Mouse (Mus musculus) lung, embryonic 14.5 days (tissue): ENCODE results near the gene Alcam. TPM values are rescaled to one million over a fixed set of nuclear protein-coding genes. Genes with fewer than 3 reads are reported as not detected.
A peak's percentile ranks its signal among the peaks of the same experiment; 100 is the strongest.

Source experiments
- ATAC-seq: fragments of 200-750 bp; cut with Nextera tagmentation; 2 replicates; pipeline ENCODE4 v1.8.0; 2017; ENCODE audit warnings: mild to moderate bottlenecking, moderate TSS enrichment, moderate library complexity; ENCODE audit not compliant: insufficient read depth
- DNase-seq: peaks from one replicate; pipeline ENCODE4 v3.0.0-alpha.2; 2015
- H3K27ac ChIP-seq: fragments of 300-500 bp; sonication (generic); 2 replicates; pipeline ENCODE4 v1.5.1; 2014; ENCODE audit warnings: low read depth, mild to moderate bottlenecking, moderate library complexity
- H3K27me3 ChIP-seq: fragments of 300-500 bp; sonication (generic); 2 replicates; pipeline ENCODE4 v1.6.1; 2014; ENCODE audit warnings: low read length, control low read depth; ENCODE audit not compliant: insufficient read depth
- H3K36me3 ChIP-seq: fragments of 300-500 bp; sonication (generic); 2 replicates; pipeline ENCODE4 v1.6.1; 2014; ENCODE audit warnings: control low read depth; ENCODE audit not compliant: insufficient read depth
- H3K4me1 ChIP-seq: fragments of 300-500 bp; sonication (generic); 2 replicates; pipeline ENCODE4 v1.6.1; 2014; ENCODE audit warnings: antibody characterized with exemption, control low read depth; ENCODE audit not compliant: insufficient read depth
- H3K4me2 ChIP-seq: fragments of 300-500 bp; sonication (generic); 2 replicates; pipeline ENCODE4 v1.6.1; 2014; ENCODE audit warnings: mild to moderate bottlenecking
- H3K4me3 ChIP-seq: fragments of 300-500 bp; sonication (generic); 2 replicates; pipeline ENCODE4 v1.5.1; 2014; ENCODE audit warnings: low read depth, low read length
- H3K9ac ChIP-seq: fragments of 300-500 bp; sonication (generic); 2 replicates; pipeline ENCODE4 v1.6.1; 2014
- H3K9me3 ChIP-seq: fragments of 300-500 bp; sonication (generic); 2 replicates; pipeline ENCODE4 v1.6.1; 2016; ENCODE audit warnings: low read depth, low read length, control low read depth
- CTCF ChIP-seq: IDR thresholded peaks from 2 replicates; pipeline ENCODE4 v1.5.1; 2016; ENCODE audit warnings: antibody characterized with exemption, low read depth
- WGBS: fragments of 180-500 bp; shearing (Covaris S2); extraction: QIAGEN DNeasy Blood & Tissue Kit; methylation state at CpG from one replicate; pipeline ENCODE4 v1.1.7; 2014; 5-methylcytosine and 5-hydroxymethylcytosine counted together
- polyA plus RNA-seq: library from polyadenylated mRNA; unstranded; fragments of >200 nt; fragmentation: Nextera tagmentation; extraction: Ambion mirVana; gene quantifications from 2 replicates; pipeline ENCODE4 v1.2.1, GENCODE M21; 2014

Alcam gene
- polyA plus RNA-seq, 1 experiment from 2014 or later: 52.0 TPM

GRCm38 (mm10) chr16:52443055-52443454 is 10.8 kb downstream of the Alcam start:
- Histone ChIP-seq H3K27me3 (no peaks in the 10 kb centered on the region), H3K9me3 (no peaks in the 10 kb centered on the region), H3K4me3 (no peak overlapping the region), H3K4me2 (no peak overlapping the region), H3K36me3 (no peaks in the 10 kb centered on the region), H3K27ac (no peak overlapping the region), H3K4me1 (no peaks in the 10 kb centered on the region), H3K9ac (no peak overlapping the region)
- ATAC-seq (no peak), DNase-seq (no peak)
- TF ChIP-seq CTCF: no peak
- 74% methylated on average over 1 of the region's 1 CpGs for WGBS

- ATAC-seq: no peak
- TF ChIP-seq CTCF: no peak
- no peak overlapping the region for H3K9ac ChIP-seq
Observed at GRCm38 (mm10) chr16:52439600-52439999, 14.3 kb downstream of the Alcam start.

GRCm38 (mm10) chr16:52439007-52439406 is 14.9 kb downstream of the Alcam start:
- H3K27me3 ChIP-seq: no peaks in the 10 kb centered on the region
- no peak overlapping the region for H3K9ac ChIP-seq
- no peaks in the 10 kb centered on the region for H3K36me3 ChIP-seq
- no peak overlapping the region for H3K4me2 ChIP-seq
- H3K9me3 ChIP-seq: no peaks in the 10 kb centered on the region
- H3K27ac ChIP-seq: no peak overlapping the region
- no peak overlapping the region for H3K4me3 ChIP-seq
- DNase-seq (peak; percentile 16), ATAC-seq (no peak)
- TF ChIP-seq CTCF: no peak
- WGBS: 42% methylated on average over 6 of the region's 6 CpGs
- H3K4me1 ChIP-seq: no peaks in the 10 kb centered on the region

More at GRCm38 (mm10) chr16:52439600-52439999, 14.3 kb downstream of the Alcam start:
- Histone ChIP-seq H3K36me3 (no peaks in the 10 kb centered on the region), H3K27me3 (no peaks in the 10 kb centered on the region), H3K27ac (no peak overlapping the region), H3K4me3 (no peak overlapping the region), H3K4me1 (no peaks in the 10 kb centered on the region), H3K9me3 (no peaks in the 10 kb centered on the region), H3K4me2 (no peak overlapping the region)
- no peak for DNase-seq

GRCm38 (mm10) chr16:52438216-52438904 is 15.5 kb downstream of the Alcam start:
- Histone ChIP-seq H3K36me3 (no peaks in the 10 kb centered on the region), H3K4me1 (peaks cover 5% of the 10 kb centered on the region; the same call in 1 of the 2 replicates), H3K27ac (no peak overlapping the region), H3K9me3 (no peaks in the 10 kb centered on the region), H3K9ac (no peak overlapping the region), H3K27me3 (no peaks in the 10 kb centered on the region), H3K4me2 (no peak overlapping the region), H3K4me3 (no peak overlapping the region)
- WGBS: 14% methylated on average over 6 of the region's 6 CpGs
- TF ChIP-seq CTCF: no peak
- DNase-seq: peak; percentile 76
- peak; percentile 78 for ATAC-seq

- Histone ChIP-seq H3K27ac (no peak overlapping the region), H3K9ac (no peak overlapping the region; the same call in 1 of the 2 replicates), H3K4me1 (peaks cover 5% of the 10 kb centered on the region; the same call in 1 of the 2 replicates), H3K4me2 (no peak overlapping the region), H3K4me3 (no peak overlapping the region), H3K9me3 (no peaks in the 10 kb centered on the region), H3K27me3 (no peaks in the 10 kb centered on the region), H3K36me3 (no peaks in the 10 kb centered on the region)
- TF ChIP-seq CTCF: no peak
- 31% methylated on average over 11 of the region's 11 CpGs for WGBS
- ATAC-seq (peak; percentile 70), DNase-seq (peak; percentile 28)
Observed at GRCm38 (mm10) chr16:52433189-52433588, 20.7 kb downstream of the Alcam start.

- TF ChIP-seq CTCF: no peak
- no peaks in the 10 kb centered on the region for H3K9me3 ChIP-seq
- 70% methylated on average over 1 of the region's 1 CpGs for WGBS
- no peak overlapping the region for H3K4me3 ChIP-seq
- no peak overlapping the region for H3K27ac ChIP-seq
- DNase-seq: no peak
- no peak overlapping the region for H3K9ac ChIP-seq
- no peak for ATAC-seq
- no peaks in the 10 kb centered on the region for H3K27me3 ChIP-seq
- peaks cover 5% of the 10 kb centered on the region; the same call in 1 of the 2 replicates for H3K4me1 ChIP-seq
- H3K4me2 ChIP-seq: no peak overlapping the region
- H3K36me3 ChIP-seq: no peaks in the 10 kb centered on the region
Observed at GRCm38 (mm10) chr16:52432072-52432471, 21.8 kb downstream of the Alcam start.

- H3K27me3 ChIP-seq: no peaks in the 10 kb centered on the region
- no peak for DNase-seq
- no peak overlapping the region for H3K27ac ChIP-seq
- H3K4me1 ChIP-seq: peaks cover 5% of the 10 kb centered on the region; the same call in 1 of the 2 replicates
- no peak for TF ChIP-seq CTCF
- no peak overlapping the region for H3K4me3 ChIP-seq
- H3K36me3 ChIP-seq: no peaks in the 10 kb centered on the region
- 70% methylated on average over 2 of the region's 2 CpGs for WGBS
- H3K9ac ChIP-seq: no peak overlapping the region
- ATAC-seq: no peak
- H3K4me2 ChIP-seq: no peak overlapping the region
- H3K9me3 ChIP-seq: no peaks in the 10 kb centered on the region
Observed at GRCm38 (mm10) chr16:52431590-52431989, 22.3 kb downstream of the Alcam start.
